Mouse (Mus musculus) hindbrain, embryonic 11.5 days (tissue): ENCODE measurements at regions not wholly inside any gene's neighbourhood (a gene's known extent, or its start where the extent isn't known, plus 50 kb on each side); places are given as distances from the start of the nearest gene placed in this dataset.

ENCODE experiments used
- ATAC-seq: fragments of 200-750 bp; cut with Nextera tagmentation; 2 replicates; pipeline ENCODE4 v1.8.0; 2017; ENCODE audit warnings: mild to moderate bottlenecking, moderate TSS enrichment, moderate library complexity; ENCODE audit not compliant: low FRiP score
- DNase-seq: peaks from one replicate; pipeline ENCODE4 v3.0.0-alpha.2; 2015; ENCODE audit warnings: low spot score
- H3K27ac ChIP-seq: fragments of 300-500 bp; sonication (generic); 2 replicates; pipeline ENCODE4 v1.5.1; 2014; ENCODE audit warnings: mild to moderate bottlenecking, low read depth, low read length
- H3K27me3 ChIP-seq: fragments of 300-500 bp; sonication (generic); 2 replicates; pipeline ENCODE4 v1.6.1; 2014; ENCODE audit warnings: mild to moderate bottlenecking, low read length, moderate library complexity, mixed read lengths; ENCODE audit not compliant: control insufficient read depth, insufficient read depth
- H3K36me3 ChIP-seq: fragments of 300-500 bp; sonication (generic); 2 replicates; pipeline ENCODE4 v1.6.1; 2014; ENCODE audit warnings: mild to moderate bottlenecking, low read length, moderate library complexity, mixed read lengths; ENCODE audit not compliant: control insufficient read depth, insufficient read depth
- H3K4me1 ChIP-seq: fragments of 300-500 bp; sonication (generic); replicated peaks from 2 replicates; pipeline ENCODE4 v1.6.1; 2014; ENCODE audit warnings: low read length, mixed read lengths; ENCODE audit not compliant: control insufficient read depth, insufficient read depth
- H3K4me2 ChIP-seq: fragments of 300-500 bp; sonication (generic); replicated peaks from 2 replicates; pipeline ENCODE4 v1.6.1; 2014; ENCODE audit warnings: mild to moderate bottlenecking, low read depth, low read length
- H3K4me3 ChIP-seq: fragments of 300-500 bp; sonication (generic); 2 replicates; pipeline ENCODE4 v1.5.1; 2014; ENCODE audit warnings: low read depth, low read length
- H3K9ac ChIP-seq: fragments of 300-500 bp; sonication (generic); 2 replicates; pipeline ENCODE4 v1.6.1; 2014; ENCODE audit warnings: low read depth, low read length
- H3K9me3 ChIP-seq: fragments of 300-500 bp; sonication (generic); 2 replicates; pipeline ENCODE4 v1.6.1; 2016; ENCODE audit warnings: low read length; ENCODE audit not compliant: control insufficient read depth
- WGBS: fragments of 180-500 bp; shearing (Covaris S2); extraction: QIAGEN DNeasy Blood & Tissue Kit; methylation state at CpG from one replicate; pipeline ENCODE4 v1.1.7; 2014; 5-methylcytosine and 5-hydroxymethylcytosine counted together

- Histone ChIP-seq H3K36me3 (no peaks in the 10 kb centered on the region), H3K27ac (peak overlapping the region; percentile 56), H3K9ac (peak overlapping the region; percentile 27; the same call in 1 of the 2 replicates), H3K27me3 (no peaks in the 10 kb centered on the region), H3K4me1 (peaks cover 4% of the 10 kb centered on the region; the same call in 1 of the 2 replicates), H3K4me3 (no peak overlapping the region), H3K4me2 (no peak overlapping the region), H3K9me3 (no peaks in the 10 kb centered on the region)
- ATAC-seq (peak; percentile 45), DNase-seq (peak; percentile 51)
- 57% methylated on average over 7 of the region's 7 CpGs for WGBS
These were observed 79.1 kb upstream of the H2afz start for GRCm38 (mm10) chr3:137785224-137785623.

DNA sequence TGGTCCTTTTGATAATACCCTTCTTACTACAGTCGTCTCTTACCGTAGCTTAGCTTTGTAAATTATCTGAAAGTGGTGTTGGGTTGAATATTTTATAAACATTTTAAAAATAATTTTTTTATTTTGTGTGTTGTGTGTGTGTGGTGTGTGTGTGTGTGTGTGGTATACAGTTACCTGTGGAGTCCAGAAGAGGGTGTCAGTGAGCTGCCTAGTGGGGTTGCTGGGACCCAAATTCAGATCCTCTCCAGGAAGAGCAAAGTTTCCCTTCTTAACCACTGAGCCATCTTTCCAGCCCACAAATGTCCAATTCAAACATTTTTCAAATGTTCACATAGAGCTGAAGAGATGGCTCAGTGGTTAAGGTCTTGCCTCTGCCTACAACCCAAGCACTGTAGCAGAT, 78.4 kb upstream of the H2afz start:
- no peak overlapping the region for H3K9ac ChIP-seq
- H3K27ac ChIP-seq: no peak overlapping the region
- H3K27me3 ChIP-seq: no peaks in the 10 kb centered on the region
- no peaks in the 10 kb centered on the region for H3K36me3 ChIP-seq
- no peak for ATAC-seq
- no peak overlapping the region for H3K4me3 ChIP-seq
- H3K4me2 ChIP-seq: no peak overlapping the region
- peaks cover 4% of the 10 kb centered on the region; the same call in 1 of the 2 replicates for H3K4me1 ChIP-seq
- H3K9me3 ChIP-seq: no peaks in the 10 kb centered on the region
- DNase-seq: no peak
- WGBS: 88% methylated on average over 2 of the region's 2 CpGs

- no peak overlapping the region for H3K4me3 ChIP-seq
- peaks cover 4% of the 10 kb centered on the region; the same call in 1 of the 2 replicates for H3K4me1 ChIP-seq
- H3K27ac ChIP-seq: no peak overlapping the region
- WGBS: 62% methylated on average over 6 of the region's 6 CpGs
- no peak overlapping the region for H3K4me2 ChIP-seq
- H3K9me3 ChIP-seq: no peaks in the 10 kb centered on the region
- no peak overlapping the region for H3K9ac ChIP-seq
- ATAC-seq (no peak), DNase-seq (no peak)
- H3K36me3 ChIP-seq: no peaks in the 10 kb centered on the region
- H3K27me3 ChIP-seq: no peaks in the 10 kb centered on the region
These were observed 74.6 kb upstream of the H2afz start for GRCm38 (mm10) chr3:137789671-137790070.

DNA sequence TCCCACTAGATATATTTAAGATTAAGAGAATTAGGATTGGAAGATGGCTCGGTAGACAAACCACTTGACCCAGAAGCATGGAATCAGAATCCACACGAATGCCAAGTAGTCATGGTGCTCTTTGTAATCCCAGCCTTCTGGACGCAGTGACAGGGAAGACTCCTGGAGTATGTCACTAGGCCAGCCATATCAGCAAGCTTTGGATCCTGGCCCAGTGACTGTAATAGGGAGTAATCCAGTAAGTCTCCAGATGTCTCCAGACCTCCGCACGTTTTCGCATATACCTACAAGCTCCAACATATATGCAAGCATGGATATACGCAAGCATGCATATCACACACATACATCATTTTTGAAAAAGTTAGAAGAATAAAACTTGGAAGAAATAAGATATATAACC, 73.9 kb upstream of the H2afz start:
- H3K27ac ChIP-seq: no peak overlapping the region
- 94% methylated on average over 7 of the region's 7 CpGs for WGBS
- H3K4me3 ChIP-seq: no peak overlapping the region
- no peak for ATAC-seq
- no peak overlapping the region for H3K4me2 ChIP-seq
- DNase-seq: no peak
- H3K36me3 ChIP-seq: no peaks in the 10 kb centered on the region
- no peak overlapping the region for H3K9ac ChIP-seq
- H3K27me3 ChIP-seq: no peaks in the 10 kb centered on the region
- H3K4me1 ChIP-seq: no peaks in the 10 kb centered on the region
- H3K9me3 ChIP-seq: no peaks in the 10 kb centered on the region

- H3K9ac ChIP-seq: no peak overlapping the region
- no peaks in the 10 kb centered on the region for H3K36me3 ChIP-seq
- DNase-seq (no peak), ATAC-seq (no peak)
- H3K4me3 ChIP-seq: no peak overlapping the region
- H3K4me2 ChIP-seq: no peak overlapping the region
- H3K9me3 ChIP-seq: no peaks in the 10 kb centered on the region
- H3K27ac ChIP-seq: no peak overlapping the region
- WGBS: 93% methylated on average over 7 of the region's 7 CpGs
- H3K27me3 ChIP-seq: no peaks in the 10 kb centered on the region
- no peaks in the 10 kb centered on the region for H3K4me1 ChIP-seq
These were observed 68.5 kb upstream of the H2afz start for GRCm38 (mm10) chr3:137795754-137796315.

DNA sequence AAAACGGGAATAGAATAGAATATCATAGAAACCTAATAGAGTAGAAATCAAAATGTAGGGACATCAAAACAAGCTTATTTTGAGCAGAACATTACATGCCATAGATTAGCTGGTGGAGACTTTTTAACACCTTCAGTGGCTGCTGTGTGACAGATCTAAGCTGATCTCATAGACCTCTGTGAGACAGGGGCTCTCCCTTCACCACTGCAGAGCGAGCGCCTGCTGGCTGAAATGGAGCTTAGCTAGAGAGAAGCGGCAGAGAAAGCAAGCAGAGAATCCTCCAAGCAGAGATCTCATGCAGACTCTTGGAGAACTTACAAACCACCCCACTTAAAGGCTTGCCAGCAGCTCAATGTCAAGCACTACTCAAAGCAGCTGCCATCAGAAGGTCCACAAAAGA, 65.5 kb upstream of the H2afz start:
- no peak overlapping the region for H3K4me2 ChIP-seq
- H3K4me1 ChIP-seq: no peaks in the 10 kb centered on the region
- H3K9me3 ChIP-seq: no peaks in the 10 kb centered on the region
- H3K36me3 ChIP-seq: no peaks in the 10 kb centered on the region
- DNase-seq (no peak), ATAC-seq (no peak)
- H3K9ac ChIP-seq: no peak overlapping the region
- 83% methylated on average over 4 of the region's 4 CpGs for WGBS
- H3K4me3 ChIP-seq: no peak overlapping the region
- no peak overlapping the region for H3K27ac ChIP-seq
- no peaks in the 10 kb centered on the region for H3K27me3 ChIP-seq

GRCm38 (mm10) chr3:137801402-137802020, 62.8 kb upstream of the H2afz start:
- 54% methylated on average over 6 of the region's 6 CpGs for WGBS
- DNase-seq (no peak), ATAC-seq (no peak)
- no peak overlapping the region for H3K4me2 ChIP-seq
- H3K9me3 ChIP-seq: no peaks in the 10 kb centered on the region
- H3K9ac ChIP-seq: no peak overlapping the region
- H3K27me3 ChIP-seq: no peaks in the 10 kb centered on the region
- H3K4me1 ChIP-seq: no peaks in the 10 kb centered on the region
- no peaks in the 10 kb centered on the region for H3K36me3 ChIP-seq
- H3K4me3 ChIP-seq: no peak overlapping the region
- H3K27ac ChIP-seq: no peak overlapping the region

GRCm38 (mm10) chr3:137807423-137807822, 56.9 kb upstream of the H2afz start:
- Histone ChIP-seq H3K4me1 (no peaks in the 10 kb centered on the region), H3K9me3 (no peaks in the 10 kb centered on the region), H3K4me3 (no peak overlapping the region), H3K36me3 (no peaks in the 10 kb centered on the region), H3K27ac (no peak overlapping the region), H3K9ac (no peak overlapping the region), H3K27me3 (no peaks in the 10 kb centered on the region), H3K4me2 (no peak overlapping the region)
- ATAC-seq (no peak), DNase-seq (no peak)
- 65% methylated on average over 1 of the region's 1 CpGs for WGBS

DNA sequence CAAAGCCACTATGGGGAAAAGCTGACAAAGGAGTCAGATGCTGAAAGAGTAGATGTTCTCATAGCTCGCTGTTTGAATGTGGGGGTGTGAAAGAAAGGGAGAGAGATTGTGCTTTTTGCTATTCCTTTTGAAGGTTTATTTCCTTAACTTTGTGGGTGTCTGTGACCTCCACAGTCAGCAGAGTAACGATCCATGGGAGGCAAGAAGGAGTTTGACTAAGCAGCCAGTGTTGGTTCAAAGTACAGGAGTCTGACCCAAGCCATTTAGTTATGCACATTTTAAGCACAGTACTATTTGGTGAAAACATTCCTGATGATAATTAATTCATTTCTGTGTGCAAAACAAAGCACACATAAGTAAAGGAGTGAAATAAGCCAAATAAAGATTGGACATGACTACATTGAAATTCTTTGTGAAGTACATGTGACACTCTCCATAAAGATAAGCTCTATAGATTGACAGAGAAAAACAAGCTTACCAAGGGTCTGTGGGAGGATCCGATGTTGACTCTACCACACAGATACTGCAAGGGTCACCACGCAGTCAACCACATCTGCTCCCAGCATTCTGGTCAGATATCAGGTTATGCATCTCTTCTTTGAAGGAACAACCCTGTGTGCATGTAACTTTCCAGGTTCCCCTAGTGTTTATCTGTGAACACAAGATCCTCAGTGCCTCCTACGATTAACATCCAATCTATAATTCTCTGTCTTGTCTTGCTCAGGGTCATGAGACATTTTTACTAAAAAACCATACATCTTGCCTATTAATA, 56.2 kb upstream of the H2afz start:
- H3K9ac ChIP-seq: no peak overlapping the region
- H3K36me3 ChIP-seq: no peaks in the 10 kb centered on the region
- DNase-seq (no peak), ATAC-seq (no peak)
- H3K27ac ChIP-seq: no peak overlapping the region
- no peaks in the 10 kb centered on the region for H3K27me3 ChIP-seq
- no peak overlapping the region for H3K4me2 ChIP-seq
- 73% methylated on average over 5 of the region's 5 CpGs for WGBS
- no peak overlapping the region for H3K4me3 ChIP-seq
- no peaks in the 10 kb centered on the region for H3K9me3 ChIP-seq
- H3K4me1 ChIP-seq: no peaks in the 10 kb centered on the region
